Mouse (Mus musculus): Measurements from ENCODE around the gene Kit.

DNA sequence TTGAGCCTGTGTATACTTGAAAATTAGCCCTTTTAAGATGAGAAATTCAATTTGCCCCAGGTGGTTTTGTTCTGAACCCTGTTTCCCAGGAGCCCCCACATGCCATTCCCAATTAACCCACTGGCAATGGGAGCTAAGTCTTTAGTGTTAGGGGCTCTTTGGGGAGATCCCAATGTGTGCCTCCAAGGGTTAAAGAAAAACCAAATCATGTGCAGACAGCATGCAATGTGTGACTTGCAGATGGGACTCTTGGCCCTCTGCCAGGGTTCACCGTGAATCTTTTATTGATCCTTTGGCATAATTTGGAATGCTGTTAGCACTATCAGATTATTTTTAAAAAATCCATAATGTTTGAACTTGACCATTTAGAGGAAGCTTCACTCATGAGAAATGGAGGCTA is 37.7 kb downstream of the Kit start:
- no peak for TF ChIP-seq GATA1 (IDR thresholded peaks at IDR 0.05; ENCODE audit: borderline replicate concordance, low read length)
- no peak for TF ChIP-seq FLI1 (IDR thresholded peaks at IDR 0.05; ENCODE audit: low read length)

Data from megakaryocyte, embryonic 14.5 days (primary cell).